Mouse (Mus musculus) hindbrain, embryonic 15.5 days (tissue): ENCODE data around the gene Pds5b. TPM values are rescaled to one million over a fixed set of nuclear protein-coding genes. Genes with fewer than 3 reads are reported as not detected.
"Not testable (repeated sequence)": the region's sequence is repeated elsewhere in the genome, so short reads cannot be mapped to it uniquely, and the experiment has no call there.

Experiments used
- ATAC-seq: fragments of 200-750 bp; cut with Nextera tagmentation; 2 replicates; pipeline ENCODE4 v1.8.0; 2017; ENCODE audit warnings: low read depth, moderate number of reproducible peaks, moderate TSS enrichment; ENCODE audit not compliant: low FRiP score
- H3K27ac ChIP-seq: fragments of 300-500 bp; sonication (generic); replicated peaks from 2 replicates; pipeline ENCODE4 v1.5.1; 2015; ENCODE audit warnings: mild to moderate bottlenecking, inconsistent platforms
- H3K27me3 ChIP-seq: fragments of 300-500 bp; sonication (generic); 2 replicates; pipeline ENCODE4 v1.6.1; 2015; ENCODE audit warnings: control low read depth, inconsistent platforms
- H3K36me3 ChIP-seq: fragments of 300-500 bp; sonication (generic); 2 replicates; pipeline ENCODE4 v1.6.1; 2015; ENCODE audit warnings: control low read depth, inconsistent platforms
- H3K4me1 ChIP-seq: fragments of 300-500 bp; sonication (generic); replicated peaks from 2 replicates; pipeline ENCODE4 v1.6.1; 2015; ENCODE audit warnings: control low read depth, inconsistent platforms
- H3K4me2 ChIP-seq: fragments of 300-500 bp; sonication (generic); 2 replicates; pipeline ENCODE4 v1.6.1; 2015; ENCODE audit warnings: moderate library complexity, mild to moderate bottlenecking, inconsistent platforms
- H3K4me3 ChIP-seq: fragments of 300-500 bp; sonication (generic); 2 replicates; pipeline ENCODE4 v1.5.1; 2015; ENCODE audit warnings: mild to moderate bottlenecking, inconsistent platforms
- H3K9ac ChIP-seq: fragments of 300-500 bp; sonication (generic); 2 replicates; pipeline ENCODE4 v1.6.1; 2015; ENCODE audit warnings: inconsistent platforms
- H3K9me3 ChIP-seq: fragments of 300-500 bp; sonication (generic); 2 replicates; pipeline ENCODE4 v1.6.1; 2016; ENCODE audit warnings: control low read depth, inconsistent platforms
- WGBS: fragments of 180-500 bp; shearing (Covaris S2); methylation state at CpG from one replicate; pipeline ENCODE4 v1.1.7; 2015; 5-methylcytosine and 5-hydroxymethylcytosine counted together
- polyA plus RNA-seq: library from polyadenylated mRNA; unstranded; fragments of >200 nt; fragmentation: Nextera tagmentation; extraction: Ambion mirVana; gene quantifications from 2 replicates; pipeline ENCODE4 v1.2.1, GENCODE M21; 2015

Pds5b gene
- 30.0 and 30.7 TPM in 2 replicates for polyA plus RNA-seq

- Histone ChIP-seq H3K27ac (peak within 1 kb of the TSS; percentile 98), H3K27me3 (no peaks in the 10 kb centered on the region), H3K9me3 (no peaks in the 10 kb centered on the region), H3K4me3 (peak within 1 kb of the TSS; percentile 95), H3K4me1 (peaks cover 21% of the 10 kb centered on the region), H3K36me3 (no peaks in the 10 kb centered on the region), H3K4me2 (peak within 1 kb of the TSS; percentile 59), H3K9ac (peak within 1 kb of the TSS; percentile 97)
- 17% methylated on average over 44 of the region's 49 CpGs for WGBS
- peak; percentile 96 for ATAC-seq
These were observed at the start of gene Pds5b for GRCm38 (mm10) chr5:150673153-150673835. Gene Pds5b, plus strand, starts transcription at chr5:150673739.

- no peaks in the 10 kb centered on the region for H3K9me3 ChIP-seq
- no peaks in the 10 kb centered on the region for H3K27me3 ChIP-seq
- 95% methylated on average over 7 of the region's 7 CpGs for WGBS
- H3K36me3 ChIP-seq, result no peaks in the 10 kb centered on the region
- H3K4me1 ChIP-seq, result no peaks in the 10 kb centered on the region
- H3K9ac ChIP-seq, result no peak overlapping the region
- no peak overlapping the region for H3K4me2 ChIP-seq
- no peak overlapping the region for H3K4me3 ChIP-seq
- ATAC-seq, result no peak
- no peak overlapping the region for H3K27ac ChIP-seq
These were observed 48.0 kb upstream of the Pds5b start for GRCm38 (mm10) chr5:150625528-150625927.

DNA sequence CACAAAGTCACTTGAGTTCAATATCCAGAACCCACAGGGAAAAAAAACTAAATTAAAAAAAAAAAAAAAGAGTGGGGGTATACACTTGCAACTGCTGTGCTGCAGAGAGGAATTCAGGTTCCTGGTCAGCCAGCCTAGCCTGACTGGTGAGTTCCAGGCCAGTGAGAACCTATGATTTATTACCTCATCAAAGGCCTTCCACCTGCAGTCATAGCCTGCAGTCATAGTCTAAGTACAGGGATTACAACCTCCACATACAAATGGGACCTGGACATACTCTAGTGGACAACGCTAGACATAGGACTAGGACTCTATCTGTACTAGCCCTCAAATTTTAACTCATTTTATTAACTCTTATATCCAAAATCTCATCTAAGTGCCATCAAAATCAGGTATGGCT, 44.3 kb upstream of the Pds5b start:
- Histone ChIP-seq H3K27ac (no peak overlapping the region), H3K9me3 (no peaks in the 10 kb centered on the region), H3K9ac (no peak overlapping the region), H3K4me1 (no peaks in the 10 kb centered on the region), H3K27me3 (no peaks in the 10 kb centered on the region), H3K4me2 (no peak overlapping the region), H3K36me3 (0 out of 2 replicates have a peak, but pooled peaks cover 2% of the 10 kb centered on the region), H3K4me3 (no peak overlapping the region)
- ATAC-seq, result no peak
- WGBS, result 100% methylated on average over 1 of the region's 1 CpGs

DNA sequence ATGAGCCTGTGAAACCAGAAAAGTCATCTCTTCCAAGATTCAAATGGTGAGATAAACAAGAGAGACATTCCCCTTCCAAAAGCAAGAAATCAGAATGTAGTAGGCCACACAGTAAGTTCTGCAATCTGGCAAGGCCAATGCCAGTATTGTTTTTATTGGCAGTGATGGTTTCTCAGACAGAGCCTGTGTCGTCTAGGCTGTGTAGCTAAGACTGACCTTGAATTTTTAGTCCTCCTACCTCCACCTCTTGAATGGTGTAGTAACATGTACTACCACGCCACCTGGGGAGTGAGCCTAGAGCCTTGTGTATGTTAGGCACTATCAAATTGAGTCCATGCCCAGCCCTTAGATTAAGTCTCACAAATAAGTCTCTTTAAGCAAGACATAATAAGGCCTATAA, 43.8 kb upstream of the Pds5b start:
- Histone ChIP-seq H3K36me3 (0 out of 2 replicates have a peak, but pooled peaks cover 4% of the 10 kb centered on the region), H3K9me3 (no peaks in the 10 kb centered on the region), H3K4me3 (no peak overlapping the region), H3K9ac (no peak overlapping the region), H3K4me2 (no peak overlapping the region), H3K27ac (no peak overlapping the region), H3K27me3 (no peaks in the 10 kb centered on the region), H3K4me1 (no peaks in the 10 kb centered on the region)
- 89% methylated on average over 2 of the region's 2 CpGs for WGBS
- no peak for ATAC-seq

- Histone ChIP-seq H3K4me1 (no peaks in the 10 kb centered on the region), H3K9me3 (no peaks in the 10 kb centered on the region), H3K9ac (no peak overlapping the region), H3K27me3 (no peaks in the 10 kb centered on the region), H3K27ac (no peak overlapping the region), H3K4me2 (no peak overlapping the region), H3K36me3 (peaks cover 35% of the 10 kb centered on the region), H3K4me3 (no peak overlapping the region)
- 94% methylated on average over 3 of the region's 3 CpGs for WGBS
- no peak for ATAC-seq
These were observed 32.1 kb upstream of the Pds5b start for GRCm38 (mm10) chr5:150641440-150641839.

DNA sequence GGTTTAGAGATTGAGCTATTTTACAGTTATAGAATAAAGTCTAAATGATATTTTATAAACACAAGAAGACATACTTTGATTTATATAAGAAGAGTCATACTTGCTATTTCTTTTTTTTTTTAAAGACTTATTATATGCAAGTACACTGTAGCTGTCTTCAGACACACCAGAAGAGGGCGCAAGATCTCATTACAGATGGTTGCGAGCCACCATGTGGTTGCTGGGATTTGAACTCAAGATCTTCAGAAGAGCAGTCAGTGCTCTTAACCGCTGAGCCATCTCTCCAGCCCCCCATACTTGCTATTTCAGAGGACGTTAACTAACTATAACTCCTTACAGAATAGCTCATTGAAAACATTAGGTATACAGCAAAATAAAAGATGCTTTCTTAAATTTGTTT, 30.1 kb upstream of the Pds5b start:
- not testable (repeated sequence) for H3K9me3 ChIP-seq, H3K4me3 ChIP-seq, H3K27me3 ChIP-seq, H3K27ac ChIP-seq, H3K4me2 ChIP-seq, ATAC-seq, H3K9ac ChIP-seq, H3K4me1 ChIP-seq
- WGBS, result 98% methylated on average over 4 of the region's 4 CpGs
- peaks cover 29% of the 10 kb centered on the region for H3K36me3 ChIP-seq

- no peak for ATAC-seq
- Histone ChIP-seq H3K9ac (no peak overlapping the region), H3K4me2 (no peak overlapping the region), H3K4me1 (no peaks in the 10 kb centered on the region), H3K27ac (no peak overlapping the region), H3K9me3 (no peaks in the 10 kb centered on the region), H3K36me3 (peaks cover 34% of the 10 kb centered on the region), H3K4me3 (no peak overlapping the region), H3K27me3 (no peaks in the 10 kb centered on the region)
- 97% methylated on average over 4 of the region's 4 CpGs for WGBS
These were observed 28.6 kb upstream of the Pds5b start for GRCm38 (mm10) chr5:150644926-150645325.

DNA sequence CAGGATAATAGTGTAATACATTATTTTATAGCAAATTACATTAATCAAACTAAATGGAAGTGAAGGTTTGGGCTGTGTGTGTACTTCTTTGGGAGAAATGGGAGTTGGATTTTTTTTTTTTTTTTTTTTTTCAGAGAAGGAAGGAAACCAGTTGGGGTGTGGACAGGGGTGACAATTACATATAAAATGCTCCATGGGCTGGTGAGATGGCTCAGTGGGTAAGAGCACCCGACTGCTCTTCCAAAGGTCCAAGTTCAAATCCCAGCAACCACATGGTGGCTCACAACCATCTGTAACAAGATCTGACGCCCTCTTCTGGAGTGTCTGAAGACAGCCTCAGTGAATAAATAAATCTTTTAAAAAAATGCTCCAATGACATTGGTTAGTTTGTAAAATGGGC, 21.0 kb upstream of the Pds5b start:
- Histone ChIP-seq H3K27me3 (no peaks in the 10 kb centered on the region), H3K4me3 (no peak overlapping the region), H3K36me3 (peaks cover 9% of the 10 kb centered on the region), H3K9me3 (no peaks in the 10 kb centered on the region), H3K4me1 (peaks cover 12% of the 10 kb centered on the region), H3K27ac (no peak overlapping the region), H3K9ac (no peak overlapping the region), H3K4me2 (no peak overlapping the region)
- WGBS, result 89% methylated on average over 2 of the region's 2 CpGs
- no peak for ATAC-seq

GRCm38 (mm10) chr5:150654548-150654947, 19.0 kb upstream of the Pds5b start:
- H3K27me3 ChIP-seq, result no peaks in the 10 kb centered on the region
- no peak overlapping the region for H3K4me3 ChIP-seq
- no peak overlapping the region for H3K4me2 ChIP-seq
- peaks cover 27% of the 10 kb centered on the region for H3K4me1 ChIP-seq
- no peak overlapping the region for H3K9ac ChIP-seq
- peaks cover 1% of the 10 kb centered on the region; the same call in 1 of the 2 replicates for H3K36me3 ChIP-seq
- ATAC-seq, result no peak
- H3K9me3 ChIP-seq, result no peaks in the 10 kb centered on the region
- no peak overlapping the region for H3K27ac ChIP-seq

DNA sequence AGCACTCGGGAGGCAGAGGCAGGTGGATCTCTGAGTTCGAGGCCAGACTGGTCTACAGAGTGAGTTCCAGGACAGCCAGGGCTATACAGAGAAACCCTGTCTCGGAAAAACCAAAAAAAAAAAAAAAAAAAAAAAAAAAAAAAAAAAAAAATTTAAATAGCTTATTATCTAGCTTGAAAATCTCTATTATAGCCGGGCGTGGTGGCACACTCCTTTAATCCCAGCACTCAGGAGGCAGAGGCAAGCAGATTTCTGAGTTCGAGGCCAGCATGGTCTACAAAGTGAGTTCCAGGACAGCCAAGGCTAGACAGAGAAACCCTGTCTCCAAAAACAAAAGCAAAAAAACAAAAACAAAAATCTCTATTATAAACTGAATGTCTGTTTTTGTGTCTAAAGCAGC, 14.1 kb upstream of the Pds5b start:
- not testable (repeated sequence) for ATAC-seq, H3K27me3 ChIP-seq, H3K9me3 ChIP-seq, H3K27ac ChIP-seq, H3K4me2 ChIP-seq, H3K4me3 ChIP-seq, H3K9ac ChIP-seq
- 92% methylated on average over 6 of the region's 6 CpGs for WGBS
- peaks cover 56% of the 10 kb centered on the region for H3K4me1 ChIP-seq
- peaks cover 17% of the 10 kb centered on the region for H3K36me3 ChIP-seq

DNA sequence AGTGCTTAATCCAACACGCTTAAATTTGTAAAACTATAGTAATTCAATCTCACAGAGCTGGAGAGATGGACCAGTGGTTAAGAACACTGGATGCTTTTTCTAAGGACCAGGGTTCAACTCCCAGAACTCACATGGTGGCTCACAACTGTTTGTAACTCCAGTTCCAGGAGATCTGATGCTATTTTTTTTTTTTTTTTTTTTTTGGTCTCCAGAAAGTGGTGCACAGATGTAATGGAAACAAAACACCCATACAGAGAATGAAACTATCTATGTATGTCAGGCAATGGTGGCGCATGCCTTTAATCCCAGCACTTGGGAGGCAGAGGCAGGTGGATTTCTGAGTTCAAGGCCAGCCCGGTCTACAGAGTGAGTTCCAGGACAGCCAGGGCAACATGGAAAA, 13.2 kb upstream of the Pds5b start:
- H3K27ac ChIP-seq, H3K27me3 ChIP-seq, ATAC-seq, H3K9me3 ChIP-seq, H3K4me3 ChIP-seq, H3K9ac ChIP-seq, H3K4me2 ChIP-seq: not testable (repeated sequence)
- Histone ChIP-seq H3K4me1 (peaks cover 56% of the 10 kb centered on the region), H3K36me3 (peaks cover 17% of the 10 kb centered on the region)
- 100% methylated on average over 3 of the region's 3 CpGs for WGBS

DNA sequence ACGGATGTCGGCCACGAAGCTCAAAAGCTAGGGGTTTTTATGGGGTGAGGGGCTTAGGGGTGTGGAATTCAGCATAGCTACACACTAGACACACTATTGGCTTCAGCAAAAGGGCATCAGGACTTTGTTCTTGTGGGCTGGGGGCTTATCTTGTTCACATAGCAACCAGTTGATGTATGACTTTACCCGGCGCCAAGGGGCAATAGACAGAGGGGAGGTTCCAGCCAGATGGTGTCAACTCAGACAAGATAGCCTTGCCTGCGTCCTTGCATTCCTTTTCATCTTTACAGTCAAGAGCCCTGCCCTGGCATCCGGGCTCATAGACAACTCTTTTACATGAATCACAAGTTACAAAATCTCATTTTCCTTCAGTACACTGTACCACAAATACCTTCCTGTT, 9.6 kb upstream of the Pds5b start:
- not testable (repeated sequence) for ATAC-seq, H3K27ac ChIP-seq, H3K9me3 ChIP-seq, H3K9ac ChIP-seq, H3K4me3 ChIP-seq, H3K27me3 ChIP-seq
- H3K4me2 ChIP-seq, result peak overlapping the region; percentile 76; the same call in 1 of the 2 replicates
- H3K36me3 ChIP-seq, result peaks cover 17% of the 10 kb centered on the region
- H3K4me1 ChIP-seq, result peaks cover 33% of the 10 kb centered on the region
- WGBS, result 91% methylated on average over 7 of the region's 7 CpGs

- ATAC-seq, result no peak
- Histone ChIP-seq H3K9ac (peak overlapping the region; percentile 94), H3K4me3 (peak overlapping the region; percentile 99), H3K27ac (peak overlapping the region; percentile 94), H3K4me1 (peaks cover 30% of the 10 kb centered on the region), H3K9me3 (no peaks in the 10 kb centered on the region), H3K36me3 (peaks cover 14% of the 10 kb centered on the region), H3K27me3 (no peaks in the 10 kb centered on the region), H3K4me2 (peak overlapping the region; percentile 76)
- WGBS, result under 1% methylated on average over 10 of the region's 10 CpGs
These were observed 8.8 kb upstream of the Pds5b start for GRCm38 (mm10) chr5:150664794-150665131.
